Comparison of ENCODE assay signal across 11 mouse cellular contexts in genomic region chr6:122337546-122337945, GRCm38 (mm10). TPM values are rescaled to one million over a fixed set of nuclear protein-coding genes. Genes with fewer than 3 reads are reported as not detected.
DNase-seq lines count a peak whose midpoint lies in the region; ATAC-seq and TF ChIP-seq lines count a peak whose summit lies in the region.
"Had no signal": no experiment of that assay in that cellular context is flagged by ENCODE, and none has a peak within 500 bp of the region (broad histone marks: within the 10 kb centered on the region; RNA-seq: fewer than 3 reads in every experiment).

No protein-coding gene starts in this region.

- no peak for ATAC-seq in heart, embryonic 12.5 days (ENCODE audit: insufficient number of reproducible peaks, low FRiP score)
- ATAC-seq in midbrain, embryonic 13.5 days, result no peak
- ATAC-seq in neural tube, embryonic 13.5 days (ENCODE audit: low read depth), result no peak
- ATAC-seq in lung, postnatal 0 days, result no peak

- DNase-seq in heart, adult 18-20 months, result peak; percentile 34 to 38
- DNase-seq in midbrain, embryonic 10.5 days (ENCODE audit: low spot score), result no peak
- peak; percentile 26 to 32 for DNase-seq in cerebellum, postnatal 14 days
- no peak for DNase-seq in ovary, postnatal 14 days (ENCODE audit: low spot score)
- no peak for DNase-seq in lung, postnatal 0 days (ENCODE audit: low spot score)

- 50% methylated on average over 6 of the region's 6 CpGs for WGBS in heart, embryonic 12.5 days
- WGBS in midbrain, embryonic 13.5 days, result 62% methylated on average over 6 of the region's 6 CpGs
- WGBS in midbrain, embryonic 10.5 days, result 78% methylated on average over 6 of the region's 6 CpGs
- 56% methylated on average over 6 of the region's 6 CpGs for WGBS in neural tube, embryonic 13.5 days
- WGBS in lung, postnatal 0 days, result 47% methylated on average over 6 of the region's 6 CpGs

- no peak for TF ChIP-seq EP300 in lung, postnatal 0 days (IDR thresholded peaks at IDR 0.05)

- H3K4me1 ChIP-seq in heart, embryonic 12.5 days (replicated peaks), result peaks cover 18% of the 10 kb centered on the region
- peaks cover 33% of the 10 kb centered on the region for H3K4me1 ChIP-seq in midbrain, embryonic 13.5 days (replicated peaks)
- H3K4me1 ChIP-seq in midbrain, embryonic 10.5 days, result peaks cover 31% of the 10 kb centered on the region
- peaks cover 33% of the 10 kb centered on the region for H3K4me1 ChIP-seq in neural tube, embryonic 13.5 days (replicated peaks)
- H3K4me1 ChIP-seq in lung, postnatal 0 days (ENCODE audit: insufficient read depth, low read depth, low read length), result no peaks in the 10 kb centered on the region; the same call in 1 of the 2 replicates

- no peak overlapping the region for H3K27ac ChIP-seq in heart, embryonic 12.5 days (ENCODE audit: poor library complexity, severe bottlenecking)
- no peak overlapping the region for H3K27ac ChIP-seq in midbrain, embryonic 13.5 days
- H3K27ac ChIP-seq in midbrain, embryonic 10.5 days (replicated peaks), result no peak overlapping the region
- no peak overlapping the region for H3K27ac ChIP-seq in neural tube, embryonic 13.5 days (replicated peaks)
- no peak overlapping the region for H3K27ac ChIP-seq in lung, postnatal 0 days (ENCODE audit: low read length)

- H3K9ac ChIP-seq in heart, embryonic 12.5 days, result no peak overlapping the region
- peak overlapping the region; percentile 25; the same call in 1 of the 2 replicates for H3K9ac ChIP-seq in midbrain, embryonic 13.5 days (replicated peaks)
- peak overlapping the region; percentile 41; the same call in 1 of the 2 replicates for H3K9ac ChIP-seq in neural tube, embryonic 13.5 days
- no peak overlapping the region for H3K9ac ChIP-seq in lung, postnatal 0 days (replicated peaks; ENCODE audit: low read depth)

- H3K4me2 ChIP-seq in heart, embryonic 12.5 days, result no peak overlapping the region
- 0 out of 2 replicates have a peak overlapping the region, but pooled peaks have one; percentile 21 for H3K4me2 ChIP-seq in midbrain, embryonic 13.5 days (replicated peaks)
- 0 out of 2 replicates have a peak overlapping the region, but pooled peaks have one; percentile 71 for H3K4me2 ChIP-seq in neural tube, embryonic 13.5 days
- H3K4me2 ChIP-seq in lung, postnatal 0 days (replicated peaks; ENCODE audit: low read depth, low read length), result no peak overlapping the region

- no peaks in the 10 kb centered on the region for H3K27me3 ChIP-seq in heart, embryonic 12.5 days (replicated peaks)
- H3K27me3 ChIP-seq in midbrain, embryonic 13.5 days, result no peaks in the 10 kb centered on the region
- H3K27me3 ChIP-seq in midbrain, embryonic 10.5 days (ENCODE audit: low read depth, poor library complexity, severe bottlenecking), result no peaks in the 10 kb centered on the region
- no peaks in the 10 kb centered on the region for H3K27me3 ChIP-seq in neural tube, embryonic 13.5 days
- H3K27me3 ChIP-seq in lung, postnatal 0 days (replicated peaks; ENCODE audit: insufficient read depth, low read length), result no peaks in the 10 kb centered on the region

- H3K4me3 ChIP-seq in heart, embryonic 12.5 days, result no peak overlapping the region
- no peak overlapping the region for H3K4me3 ChIP-seq in midbrain, embryonic 13.5 days (replicated peaks)
- H3K4me3 ChIP-seq in midbrain, embryonic 10.5 days, result no peak overlapping the region
- H3K4me3 ChIP-seq in neural tube, embryonic 13.5 days, result no peak overlapping the region
- no peak overlapping the region for H3K4me3 ChIP-seq in lung, postnatal 0 days (ENCODE audit: low read depth, low read length)

- H3K9me3 ChIP-seq in heart, embryonic 12.5 days (replicated peaks), result no peaks in the 10 kb centered on the region
- H3K9me3 ChIP-seq in midbrain, embryonic 13.5 days, result no peaks in the 10 kb centered on the region
- no peaks in the 10 kb centered on the region for H3K9me3 ChIP-seq in midbrain, embryonic 10.5 days (replicated peaks)
- H3K9me3 ChIP-seq in neural tube, embryonic 13.5 days, result no peaks in the 10 kb centered on the region
- H3K9me3 ChIP-seq in lung, postnatal 0 days (ENCODE audit: low read length), result no peaks in the 10 kb centered on the region

- H3K36me3 ChIP-seq in heart, embryonic 12.5 days, result peaks cover 30% of the 10 kb centered on the region
- peaks cover 36% of the 10 kb centered on the region for H3K36me3 ChIP-seq in midbrain, embryonic 13.5 days
- H3K36me3 ChIP-seq in midbrain, embryonic 10.5 days, result peaks cover 41% of the 10 kb centered on the region
- peaks cover 41% of the 10 kb centered on the region for H3K36me3 ChIP-seq in neural tube, embryonic 13.5 days
- H3K36me3 ChIP-seq in lung, postnatal 0 days (ENCODE audit: insufficient read depth, low read length), result peaks cover 8% of the 10 kb centered on the region; the same call in 1 of the 2 replicates

- no peak for TF ChIP-seq CTCF in lung, postnatal 0 days (IDR thresholded peaks at IDR 0.05)

RNA-seq across cellular contexts. Expression of gene Phc1, which starts 2.8 kb away (rescaled TPM):
- total RNA-seq in heart, adult 18-20 months (2021), result 10 to 100 TPM; 17.8 to 18.6 TPM
- polyA plus RNA-seq in heart, embryonic 12.5 days (2016; fragmentation: Nextera tagmentation; extraction: Ambion mirVana), result 13.7 and 14.3 TPM in 2 replicates
- polyA plus RNA-seq in midbrain, embryonic 13.5 days (2015; fragmentation: Nextera tagmentation; extraction: Ambion mirVana), result 37.7 and 39.0 TPM in 2 replicates
- polyA plus RNA-seq in midbrain, embryonic 10.5 days (2016; fragmentation: Nextera tagmentation; extraction: Ambion mirVana), result 26.6 and 29.3 TPM in 2 replicates
- polyA plus RNA-seq in neural tube, embryonic 13.5 days (2015; fragmentation: Nextera tagmentation; extraction: Ambion mirVana), result 34.0 and 34.4 TPM in 2 replicates
- 6.3 and 6.5 TPM in 2 replicates for polyA plus RNA-seq in lung, postnatal 0 days (2015; fragmentation: Nextera tagmentation; extraction: Ambion mirVana)

RNA-seq across cellular contexts. Expression of gene M6pr, which starts 29.0 kb away (rescaled TPM):
- total RNA-seq in heart, adult 18-20 months (2021), result 10 to 100 TPM; 42.5 to 45.6 TPM
- 82.0 and 84.6 TPM in 2 replicates for polyA plus RNA-seq in heart, embryonic 12.5 days (2016; fragmentation: Nextera tagmentation; extraction: Ambion mirVana)
- 61.6 and 64.2 TPM in 2 replicates for polyA plus RNA-seq in midbrain, embryonic 13.5 days (2015; fragmentation: Nextera tagmentation; extraction: Ambion mirVana)
- polyA plus RNA-seq in midbrain, embryonic 10.5 days (2016; fragmentation: Nextera tagmentation; extraction: Ambion mirVana), result 94.6 and 95.1 TPM in 2 replicates
- polyA plus RNA-seq in neural tube, embryonic 13.5 days (2015; fragmentation: Nextera tagmentation; extraction: Ambion mirVana), result 59.9 and 66.1 TPM in 2 replicates
- polyA plus RNA-seq in lung, postnatal 0 days (2015; fragmentation: Nextera tagmentation; extraction: Ambion mirVana), result 112 and 114 TPM in 2 replicates

RNA-seq across cellular contexts. Expression of gene Klrg1, which starts 54.9 kb away (rescaled TPM):
- total RNA-seq in heart, adult 18-20 months (2021), result under 1 TPM in 1 of 2 experiments, not detected in 1; 0.25 TPM
- polyA plus RNA-seq in heart, embryonic 12.5 days (2016; fragmentation: Nextera tagmentation; extraction: Ambion mirVana), result not detected in 2 replicates
- polyA plus RNA-seq in midbrain, embryonic 13.5 days (2015; fragmentation: Nextera tagmentation; extraction: Ambion mirVana), result 0.87 and 1.3 TPM in 2 replicates
- polyA plus RNA-seq in midbrain, embryonic 10.5 days (2016; fragmentation: Nextera tagmentation; extraction: Ambion mirVana), result 0.19 TPM in 1 of 2 replicates, not detected in the other
- 0.21 and 0.63 TPM in 2 replicates for polyA plus RNA-seq in neural tube, embryonic 13.5 days (2015; fragmentation: Nextera tagmentation; extraction: Ambion mirVana)
- not detected in 2 replicates for polyA plus RNA-seq in lung, postnatal 0 days (2015; fragmentation: Nextera tagmentation; extraction: Ambion mirVana)
- total RNA-seq: heart, postnatal 14 days had no signal
- polyA plus RNA-seq: embryonic facial prominence, embryonic 11.5 days; lung, embryonic 16.5 days had no signal

Comparison
In these comparisons a context has a peak if more than half of its experiments do, and no peak if none do; other contexts are left out.
1. DNase-seq: peak in heart, adult 18-20 months (2 of 2) and cerebellum, postnatal 14 days (2 of 2); none in midbrain, embryonic 10.5 days (single experiment), ovary, postnatal 14 days (single experiment) and lung, postnatal 0 days (single experiment).
2. H3K4me2 ChIP-seq: peak in midbrain, embryonic 13.5 days (single experiment) and neural tube, embryonic 13.5 days (single experiment); none in heart, embryonic 12.5 days (single experiment) and lung, postnatal 0 days (single experiment).
3. H3K9ac ChIP-seq: peak in midbrain, embryonic 13.5 days (single experiment) and neural tube, embryonic 13.5 days (single experiment); none in heart, embryonic 12.5 days (single experiment) and lung, postnatal 0 days (single experiment).